Mouse (Mus musculus): ENCODE results near the gene Gm20517.
A peak's percentile ranks its signal among the peaks of the same experiment; 100 is the strongest.
"Not testable (repeated sequence)": the region's sequence is repeated elsewhere in the genome, so short reads cannot be mapped to it uniquely, and the experiment has no call there.

Gene Gm20517

DNA sequence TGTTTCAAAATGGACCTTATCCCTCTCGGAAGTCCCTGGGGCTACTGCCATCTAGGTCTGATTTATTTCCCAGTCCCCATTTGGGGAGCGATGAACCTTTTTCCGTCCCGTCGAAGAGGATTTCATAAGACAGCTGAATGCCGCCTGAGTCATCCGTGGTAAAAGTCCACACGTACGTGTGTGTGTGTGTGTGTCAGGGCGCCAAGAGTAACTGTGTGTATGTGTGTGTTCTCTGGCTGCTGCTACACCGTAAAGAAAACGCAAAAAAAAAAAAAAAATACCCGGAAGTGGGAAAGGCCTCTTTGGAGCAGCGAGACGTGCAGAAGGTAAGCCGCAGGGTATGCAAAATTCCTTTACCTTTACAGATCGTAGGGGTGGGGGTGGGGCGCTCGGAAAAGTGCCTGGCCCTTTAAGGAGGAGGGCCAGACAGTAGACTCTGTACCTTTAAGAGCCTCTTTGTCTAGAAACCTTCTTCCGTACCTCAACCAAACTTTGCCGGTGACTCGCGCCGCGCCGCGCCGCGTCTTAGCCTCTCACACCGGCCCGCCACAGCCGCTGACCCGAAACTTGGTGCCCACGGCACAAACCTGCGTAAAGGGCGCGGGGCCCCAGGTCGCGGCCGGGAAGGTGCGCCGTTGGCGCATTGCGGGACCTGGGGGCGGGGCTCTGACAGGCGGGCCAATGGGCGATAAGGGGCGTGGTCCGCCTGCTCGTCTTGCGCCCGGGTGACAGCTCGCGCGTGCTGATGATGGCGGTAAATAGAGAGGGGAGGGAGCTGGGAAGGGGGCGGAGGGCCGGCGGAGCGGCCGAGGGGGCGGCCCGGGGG is 17.7 kb downstream of the Gm20517 start:
- DNase-seq: peak; percentile 96

DNA sequence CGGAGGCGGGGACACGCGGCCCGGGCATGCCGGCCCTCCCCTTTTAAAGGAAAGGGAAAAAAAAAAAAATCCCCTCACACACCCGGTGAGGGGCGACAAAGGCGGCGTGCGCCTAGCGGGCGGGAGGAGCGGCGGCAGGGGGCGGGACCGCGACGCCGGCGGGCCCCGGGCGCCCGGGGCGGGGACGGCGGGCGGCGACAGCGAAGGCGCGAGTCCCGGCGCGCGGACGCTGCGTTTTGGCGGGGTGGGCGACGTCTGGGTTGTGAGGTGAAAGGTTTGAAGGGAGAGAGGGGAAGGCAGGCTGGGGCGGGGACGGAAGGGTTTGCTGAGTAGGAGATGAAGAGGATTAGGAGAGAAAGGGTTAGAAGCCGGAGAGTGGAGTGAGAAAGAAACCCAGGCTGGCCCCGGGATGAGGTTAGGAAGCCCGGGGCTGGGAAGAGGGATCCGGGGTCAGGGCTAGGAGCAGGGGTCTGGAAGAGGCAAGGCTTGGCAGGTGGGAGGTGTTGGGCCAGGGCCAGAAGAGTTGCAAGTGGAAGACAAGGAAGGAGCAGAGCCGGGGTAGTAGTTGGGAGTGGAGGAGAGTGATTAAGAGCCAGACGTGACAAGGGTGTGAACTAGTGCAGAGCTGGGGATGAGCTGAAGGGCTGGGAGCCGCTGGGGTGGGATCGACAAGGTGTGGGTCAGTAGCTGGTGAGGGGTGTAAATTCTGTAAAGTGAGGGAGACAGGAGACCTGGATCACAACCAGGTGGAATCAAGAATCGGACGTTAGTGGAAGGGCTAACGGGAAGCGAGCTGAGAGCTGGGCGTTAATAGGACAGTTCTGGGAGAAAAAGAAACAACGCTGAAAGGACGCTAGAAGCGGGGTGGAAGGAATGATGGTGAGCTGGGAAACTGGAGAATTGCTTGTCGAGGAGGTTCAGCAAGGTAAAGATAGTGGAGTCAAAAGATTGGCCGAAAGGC is 18.6 kb downstream of the Gm20517 start:
- DNase-seq: peak; percentile 21

DNA sequence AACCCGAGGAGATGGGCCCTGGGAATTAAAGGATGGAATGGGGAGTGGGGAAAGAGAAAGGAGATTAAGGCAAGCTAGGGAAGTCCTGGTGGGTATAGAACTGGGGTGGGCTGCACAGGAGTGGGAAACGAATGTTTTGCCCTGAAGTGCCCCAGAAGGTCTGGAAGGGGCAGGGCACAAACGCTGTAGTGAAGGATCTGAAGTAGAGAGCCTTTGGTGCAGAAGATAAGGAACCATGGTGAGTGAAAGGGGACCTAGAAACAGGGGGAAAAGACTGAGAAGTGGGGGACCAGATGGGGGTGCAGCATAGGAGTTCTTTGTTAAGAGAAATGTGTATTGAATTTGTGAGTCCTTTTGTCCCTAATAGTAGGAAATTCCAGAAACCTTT is 19.3 kb downstream of the Gm20517 start, which contains the start of gene Usp49:
Gene Usp49 (plus strand): TSS at position 13 of the 388 bp plus-strand sequence.
- no peak for DNase-seq

DNA sequence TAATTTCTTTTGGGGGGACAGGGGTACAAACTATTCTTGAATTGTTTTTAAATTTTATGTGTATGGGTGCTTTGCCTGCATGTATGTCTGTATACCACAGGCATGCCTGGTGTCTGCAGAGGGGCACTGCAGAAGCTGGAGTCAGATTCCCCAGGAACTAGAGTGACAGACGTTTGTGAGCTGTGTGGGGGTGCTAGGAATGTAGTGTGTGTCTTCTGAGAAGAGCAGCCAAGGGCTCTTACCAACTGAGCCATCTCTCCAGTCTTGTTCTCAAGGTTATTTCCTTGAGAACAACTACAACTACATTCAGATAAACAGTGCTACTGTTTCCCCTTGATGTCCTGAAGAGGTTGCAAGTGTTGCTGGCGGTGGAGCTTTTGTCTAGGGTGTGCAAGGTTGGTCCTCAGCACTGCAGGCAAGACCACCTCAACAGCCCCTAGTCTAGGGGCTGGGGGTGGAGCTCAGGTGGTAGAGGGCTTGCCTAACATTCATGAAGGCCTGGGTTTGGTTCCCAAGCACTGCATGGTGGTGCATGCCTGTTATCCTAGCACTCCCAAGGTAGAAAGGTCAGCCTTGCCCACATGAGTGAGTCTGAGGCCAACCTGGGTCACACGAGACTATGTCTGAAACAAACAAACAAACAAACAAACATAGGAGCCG is 20.9 kb downstream of the Gm20517 start:
- no peak for DNase-seq

DNA sequence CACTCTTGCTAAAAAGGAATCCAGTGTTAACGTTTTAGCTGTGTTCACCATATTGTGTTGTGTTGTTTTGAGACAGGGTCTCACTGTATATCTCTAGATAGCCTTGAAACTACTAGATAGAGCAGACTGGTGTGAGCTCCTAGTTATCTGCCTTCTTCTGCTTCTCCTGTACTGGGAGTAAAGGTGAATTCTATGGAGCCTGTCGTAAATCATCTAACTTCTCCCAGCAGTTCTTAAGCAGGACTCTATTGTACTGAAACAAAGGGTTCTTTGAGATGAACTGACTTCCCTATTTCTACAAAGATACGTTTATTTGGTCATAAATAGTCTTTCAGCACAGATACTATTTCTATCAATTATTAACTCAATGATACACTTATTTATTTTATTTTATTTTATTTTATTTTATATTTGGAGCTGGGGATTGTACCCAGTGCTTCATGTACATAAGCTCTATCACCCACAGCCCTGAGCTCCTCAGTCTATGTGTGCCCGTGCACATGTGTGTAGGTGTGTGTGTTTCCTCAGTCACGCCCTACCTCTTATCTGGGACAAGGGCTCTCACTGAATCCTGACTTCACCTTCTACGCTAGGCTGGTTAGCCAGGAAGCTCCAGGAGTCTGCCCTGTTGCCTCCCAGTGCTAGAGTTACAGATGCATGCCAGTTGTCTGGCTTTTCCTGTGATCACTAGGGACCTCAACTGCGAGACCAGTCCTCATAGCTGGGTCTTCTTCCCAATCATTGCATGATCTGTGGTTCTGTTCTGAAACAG is 22.8 kb downstream of the Gm20517 start:
- peak; percentile 69 for DNase-seq

DNA sequence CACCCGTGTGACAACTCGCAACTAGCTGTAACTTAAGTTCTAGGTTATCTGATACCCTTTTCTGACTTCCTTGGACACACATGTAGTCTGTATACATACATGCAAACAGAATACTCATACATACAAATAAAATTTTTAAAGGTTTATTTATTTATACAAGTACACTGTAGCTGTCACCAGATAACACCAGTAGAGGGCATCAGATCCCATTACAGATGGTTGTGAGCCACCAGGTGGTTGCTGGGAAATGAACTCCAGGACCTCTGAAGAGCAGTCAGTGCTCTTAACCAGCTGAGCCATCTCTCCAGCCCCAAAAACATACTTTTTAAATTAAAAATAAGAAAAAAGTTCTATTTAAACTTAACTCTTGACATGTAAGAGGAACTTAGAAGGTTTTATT is 31.6 kb downstream of the Gm20517 start:
- no peak for DNase-seq

DNA sequence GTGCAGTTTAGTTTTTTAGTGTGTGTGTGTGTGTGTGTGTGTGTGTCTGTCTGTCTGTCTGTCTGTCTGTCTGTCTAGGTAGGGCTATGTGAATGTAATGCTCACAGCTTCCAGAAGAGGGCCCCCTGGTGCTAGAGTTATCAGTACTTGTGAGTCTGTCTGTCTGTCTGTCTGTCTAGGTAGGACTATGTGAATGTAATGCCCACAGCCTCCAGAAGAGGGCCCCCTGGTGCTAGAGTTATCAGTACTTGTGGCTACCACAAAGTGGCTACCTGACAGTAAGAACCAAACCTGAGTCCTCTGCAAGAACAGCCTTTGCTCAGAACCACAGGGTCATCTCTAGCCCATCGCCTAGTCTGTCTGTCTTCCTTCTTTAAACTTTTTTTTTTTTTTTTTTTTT is 35.3 kb downstream of the Gm20517 start:
- peak; percentile 90 for DNase-seq

DNA sequence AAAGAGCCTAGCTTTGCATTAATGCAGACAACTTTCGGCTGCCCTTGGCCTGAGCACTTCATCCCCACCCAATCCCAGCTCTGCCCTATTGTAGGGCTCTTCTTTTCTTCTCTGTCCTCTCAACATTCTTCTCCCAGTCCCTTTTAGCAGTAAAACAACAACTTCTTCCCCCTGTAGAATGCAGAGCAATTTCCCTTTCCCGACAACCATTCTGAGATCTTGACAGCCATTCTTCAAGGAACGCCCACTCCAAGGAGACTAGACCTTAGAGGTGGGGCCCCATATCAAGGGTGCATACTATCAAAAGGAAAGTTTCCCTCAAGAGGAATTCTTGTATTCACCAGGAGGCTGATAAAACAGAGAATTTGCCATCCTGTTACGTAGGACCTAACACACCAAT is 37.6 kb downstream of the Gm20517 start:
- no peak for DNase-seq

DNA sequence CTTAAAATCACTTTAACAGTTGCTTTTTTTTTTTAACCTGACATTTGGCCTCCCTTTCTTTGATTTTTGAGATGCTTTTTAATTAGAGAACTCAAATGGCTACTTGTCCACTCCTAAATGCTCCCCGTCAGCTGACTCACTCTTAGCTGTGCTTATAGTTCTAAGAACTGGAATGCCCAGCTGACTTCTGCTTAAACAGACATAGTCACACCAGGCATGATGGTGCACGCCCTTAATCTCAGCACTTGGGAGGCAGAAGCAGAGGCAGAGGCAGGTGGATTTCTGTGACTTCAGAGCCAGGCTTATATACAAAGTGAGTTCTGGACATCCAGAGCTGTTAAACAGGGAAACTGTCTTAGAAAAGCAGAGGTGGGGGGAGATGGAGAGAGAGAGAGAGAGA is 40.6 kb downstream of the Gm20517 start:
- no peak for DNase-seq

DNA sequence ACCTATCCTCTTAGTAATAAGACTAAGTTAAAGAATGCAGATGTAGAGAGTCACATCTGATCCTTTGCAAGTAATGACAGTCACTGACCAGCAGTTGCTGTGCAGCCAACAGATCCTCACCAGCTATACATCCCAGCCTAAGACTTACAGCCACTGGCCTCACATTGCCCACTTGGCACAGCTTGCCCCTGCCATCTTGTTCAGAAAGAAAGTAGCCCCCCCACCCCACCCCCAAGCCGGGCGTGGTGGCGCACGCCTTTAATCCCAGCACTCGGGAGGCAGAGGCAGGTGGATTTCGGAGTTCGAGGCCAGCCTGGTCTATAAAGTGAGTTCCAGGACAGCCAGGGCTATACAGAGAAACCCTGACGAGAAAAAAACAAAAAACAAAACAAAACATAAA is 43.0 kb downstream of the Gm20517 start:
- DNase-seq: not testable (repeated sequence)

DNA sequence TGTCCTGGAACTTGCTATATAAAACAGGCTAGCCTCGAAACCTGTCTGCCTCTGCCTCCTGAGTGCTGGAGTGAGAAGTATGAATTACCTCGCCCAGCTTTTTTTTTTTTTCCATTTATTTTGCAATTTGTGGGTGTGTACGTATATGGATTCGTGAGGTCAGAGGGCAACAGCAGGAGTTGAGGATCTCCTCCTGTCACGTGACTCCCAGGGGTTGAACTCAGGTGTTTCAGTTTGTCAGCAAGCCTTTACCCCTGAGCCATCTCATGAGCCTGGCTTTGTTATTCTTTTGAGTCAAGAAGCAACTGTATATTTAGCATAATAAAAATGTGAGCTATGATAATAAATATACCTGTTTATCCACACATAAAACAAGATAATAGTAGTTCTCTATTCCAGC is 44.3 kb downstream of the Gm20517 start:
- DNase-seq: no peak

DNA sequence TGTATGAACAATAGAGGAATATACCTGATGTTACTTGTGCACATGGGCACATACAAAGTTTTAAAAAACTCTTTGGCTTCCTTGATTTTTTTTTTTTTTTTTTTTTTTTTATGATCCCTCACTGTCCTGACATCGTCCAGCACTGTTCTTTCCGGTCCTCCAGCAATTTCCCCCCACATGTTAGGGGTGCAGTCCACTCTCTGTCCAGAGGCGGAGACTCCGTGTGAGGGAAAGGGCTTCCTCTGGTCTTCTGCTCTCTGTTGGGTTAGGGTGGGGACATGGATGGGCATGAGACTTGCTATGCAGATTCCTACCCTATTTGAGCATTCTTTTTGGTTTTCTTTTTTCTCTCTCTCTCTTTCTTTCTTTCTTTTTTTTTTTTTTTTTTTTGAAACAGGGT is 46.5 kb downstream of the Gm20517 start:
- DNase-seq: no peak

DNA sequence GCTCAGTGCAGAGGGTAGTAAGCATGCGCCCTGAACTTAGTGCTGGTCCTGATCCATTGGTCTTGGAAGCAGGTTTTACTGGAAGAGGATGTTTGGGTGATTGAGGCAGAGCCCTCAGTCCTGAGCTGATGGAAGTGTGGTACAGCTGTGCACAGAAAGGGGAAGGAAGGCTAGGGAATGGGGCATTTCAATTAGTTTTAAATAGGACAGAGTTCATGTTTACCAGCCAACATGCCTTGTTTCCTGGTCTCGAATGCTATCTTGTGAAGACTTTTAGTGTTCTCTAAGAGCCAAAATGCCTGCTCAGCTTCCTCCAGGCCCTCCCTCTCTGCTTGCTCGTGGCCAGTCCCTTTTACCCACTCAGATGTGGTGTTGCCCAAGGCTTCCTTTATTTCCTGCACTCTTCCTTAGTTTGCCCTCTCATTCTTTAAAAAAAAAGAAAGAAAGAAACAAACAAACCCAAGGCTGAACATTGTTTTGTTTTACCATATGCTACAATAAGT is 47.4 kb downstream of the Gm20517 start:
- no peak for DNase-seq

DNA sequence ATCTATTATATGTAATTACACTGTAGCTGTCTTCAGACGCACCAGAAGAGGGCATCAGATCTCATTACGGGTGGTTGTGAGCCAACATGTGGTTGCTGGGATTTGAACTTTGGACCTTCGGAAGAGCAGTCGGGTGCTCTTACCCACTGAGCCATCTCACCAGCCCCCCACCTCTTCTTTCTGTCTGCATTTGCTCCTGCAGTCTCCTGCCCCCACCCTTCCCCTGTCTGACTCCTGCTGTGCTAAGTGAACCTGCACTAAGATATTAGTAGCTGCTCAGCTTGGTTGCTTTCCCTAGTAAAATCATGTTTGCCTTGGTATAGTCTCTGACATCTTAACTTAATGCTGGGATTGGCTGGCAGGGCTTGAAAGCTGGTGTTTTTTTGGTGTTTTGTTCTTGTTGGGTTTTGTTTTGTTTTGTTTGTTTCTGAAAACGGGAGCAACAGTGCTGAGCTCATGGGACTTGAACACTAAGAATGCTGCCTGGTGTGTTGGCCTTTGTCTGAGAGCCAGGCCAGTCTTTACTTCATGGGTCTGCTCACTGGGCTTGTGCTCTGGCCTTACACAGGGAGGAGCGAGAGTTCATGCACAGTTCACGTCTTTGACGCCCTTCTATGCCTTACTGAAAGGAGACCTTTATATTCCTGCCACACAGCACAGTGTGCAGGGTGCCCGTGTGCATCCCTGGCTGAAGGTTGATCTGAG is 51.8 kb downstream of the Gm20517 start:
- no peak for DNase-seq

DNA sequence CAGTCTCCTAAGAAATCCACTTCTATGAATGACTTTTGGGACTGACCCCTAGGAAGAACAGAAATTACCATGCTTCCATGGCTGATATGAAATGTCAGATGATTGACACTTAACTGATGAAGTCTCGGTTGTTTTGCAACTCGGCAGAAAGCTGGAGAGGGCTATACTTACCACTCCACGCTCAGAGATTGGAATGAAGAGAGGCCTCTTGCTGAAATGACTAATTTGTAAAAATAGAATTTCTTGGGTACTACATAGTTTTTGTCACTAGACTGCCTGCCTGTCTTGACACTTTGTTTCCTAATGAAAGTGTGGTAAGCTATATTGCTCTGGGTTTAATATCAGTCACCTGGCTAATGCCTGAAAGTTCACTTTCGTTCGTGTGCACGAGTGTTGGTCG is 53.1 kb downstream of the Gm20517 start:
- no peak for DNase-seq

DNA sequence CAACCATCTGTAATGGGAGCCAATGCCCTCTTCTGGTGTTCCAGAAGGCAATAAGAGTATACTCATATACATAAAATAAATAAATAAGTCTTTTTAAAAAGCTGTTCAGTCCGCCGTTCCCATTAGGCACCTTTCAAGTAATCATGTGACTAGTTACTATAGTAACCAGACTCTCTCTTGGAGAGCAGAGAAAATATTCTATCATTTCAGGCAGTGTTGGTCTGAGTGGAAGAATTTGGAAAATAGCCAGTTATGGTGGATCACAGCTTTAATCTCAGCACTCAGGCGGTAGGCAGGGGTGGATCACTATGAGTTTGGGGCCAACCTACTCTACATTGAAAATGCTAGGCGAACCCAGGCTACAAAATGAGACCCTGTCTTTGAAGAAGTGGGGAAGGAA is 57.8 kb downstream of the Gm20517 start:
- no peak for DNase-seq

DNA sequence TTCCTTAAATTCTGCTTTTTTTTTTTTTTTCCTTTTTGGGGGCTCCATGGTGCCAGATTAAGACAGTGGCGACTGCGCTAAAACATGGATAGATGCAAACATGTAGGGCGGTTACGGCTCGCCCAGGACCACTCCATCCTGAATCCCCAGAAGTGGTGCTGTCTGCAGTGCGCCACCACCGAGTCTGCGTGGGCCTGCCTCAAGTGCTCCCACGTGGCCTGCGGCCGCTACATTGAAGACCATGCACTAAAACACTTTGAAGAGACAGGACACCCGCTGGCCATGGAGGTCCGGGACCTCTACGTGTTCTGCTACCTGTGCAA is 60.6 kb downstream of the Gm20517 start:
- DNase-seq: no peak

DNA sequence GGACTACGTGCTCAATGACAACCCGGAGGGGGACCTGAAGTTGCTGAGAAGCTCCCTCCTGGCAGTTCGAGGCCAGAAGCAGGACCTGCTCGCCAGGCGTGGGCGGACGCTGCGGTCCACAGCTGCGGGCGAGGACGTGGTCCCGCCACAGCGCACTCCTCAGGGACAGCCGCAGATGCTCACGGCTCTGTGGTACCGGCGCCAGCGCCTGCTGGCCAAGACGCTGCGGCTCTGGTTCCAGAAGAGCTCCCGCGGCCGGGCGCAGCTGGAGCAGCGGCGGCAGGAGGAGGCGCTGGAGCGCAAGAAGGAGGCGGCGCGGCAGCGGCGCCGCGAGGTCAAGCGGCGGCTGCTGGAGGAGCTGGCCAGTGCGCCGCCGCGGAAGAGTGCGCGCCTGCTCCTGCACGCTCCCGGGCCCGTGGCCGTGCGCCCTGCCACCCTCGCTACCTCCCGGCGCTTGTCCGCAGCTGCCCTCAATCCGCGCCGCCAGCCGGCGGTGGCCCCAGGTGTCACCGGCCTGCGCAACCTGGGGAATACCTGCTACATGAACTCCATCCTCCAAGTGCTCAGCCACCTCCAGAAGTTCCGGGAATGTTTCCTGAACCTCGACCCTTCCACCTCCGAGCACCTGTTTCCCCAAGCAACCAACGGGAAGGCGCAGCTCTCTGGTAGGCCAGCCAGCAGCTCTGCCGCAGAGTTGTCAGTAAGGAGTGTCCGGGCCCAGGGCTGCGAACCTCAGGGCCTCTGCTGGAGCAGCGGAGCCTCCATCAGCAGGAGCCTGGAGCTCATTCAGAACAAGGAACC is 61.1 kb downstream of the Gm20517 start:
- peak; percentile 67 for DNase-seq

DNA sequence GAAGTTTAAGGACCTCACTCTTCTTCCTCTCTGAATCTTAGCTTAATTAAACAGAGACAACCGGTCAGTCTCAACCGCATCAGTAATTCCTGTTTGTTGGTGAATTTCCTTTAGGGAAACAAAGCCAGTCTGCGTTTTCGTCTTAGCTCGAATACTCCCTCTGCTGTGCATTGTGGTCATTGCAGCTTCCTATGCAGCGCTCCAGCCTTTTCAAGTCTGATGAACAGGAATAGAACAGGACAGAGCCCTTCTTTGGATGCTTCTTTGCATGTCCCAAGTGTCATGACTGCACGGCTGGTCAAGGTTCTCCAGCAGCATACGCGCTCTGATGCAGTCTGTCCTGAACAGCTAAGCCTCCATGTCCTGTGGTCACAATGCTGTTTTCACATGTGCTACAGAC is 65.2 kb downstream of the Gm20517 start:
- peak; percentile 85 for DNase-seq

DNA sequence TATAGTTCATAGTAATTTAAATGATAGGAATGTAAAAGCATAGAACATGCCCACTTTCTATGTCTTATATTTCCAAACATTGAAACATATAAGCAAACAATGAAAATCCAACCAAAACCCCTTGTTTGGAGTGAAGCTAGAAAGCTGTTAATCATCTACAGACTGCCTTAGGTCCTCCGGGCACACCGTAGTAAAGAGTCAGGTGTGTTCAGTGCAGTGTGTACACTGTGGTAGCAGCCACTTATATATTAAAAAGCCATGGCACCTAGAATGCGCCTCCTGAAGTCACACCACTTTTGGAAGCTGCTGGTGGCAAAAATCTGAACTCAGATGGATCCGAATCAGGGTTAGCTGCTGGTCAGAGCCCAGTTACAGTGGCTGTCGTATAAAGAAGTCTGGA is 66.8 kb downstream of the Gm20517 start:
- no peak for DNase-seq

DNA sequence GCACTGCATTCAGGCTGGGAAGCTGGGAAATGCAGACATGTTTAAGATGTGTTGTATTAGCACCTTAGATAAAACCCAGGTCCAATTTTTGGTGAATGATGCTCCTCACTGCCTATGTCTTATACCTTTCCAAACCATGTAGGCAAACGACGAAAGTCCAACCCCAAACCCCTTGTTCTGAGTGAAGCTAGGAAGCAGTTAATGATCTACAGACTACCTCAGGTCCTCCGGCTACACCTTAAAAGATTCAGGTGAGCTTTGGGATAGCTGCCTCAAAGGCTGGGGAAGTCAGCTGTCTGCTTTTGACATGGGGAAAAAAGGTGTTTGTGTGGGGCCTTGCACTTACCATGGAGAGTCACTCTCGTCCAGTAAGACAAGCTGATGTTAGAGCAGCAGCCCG is 67.3 kb downstream of the Gm20517 start:
- no peak for DNase-seq
